Mouse (Mus musculus) forebrain, embryonic 14.5 days (tissue): ENCODE measurements at regions not wholly inside any gene's neighbourhood (a gene's known extent, or its start where the extent isn't known, plus 50 kb on each side); places are given as distances from the start of the nearest gene placed in this dataset.

Experiments used
- ATAC-seq: fragments of 200-750 bp; cut with Nextera tagmentation; 2 replicates; pipeline ENCODE4 v1.8.0; 2017; ENCODE audit warnings: mild to moderate bottlenecking, moderate library complexity
- DNase-seq: peaks from one replicate; pipeline ENCODE4 v3.0.0-alpha.2; 2015; ENCODE audit warnings: low spot score
- H3K27ac ChIP-seq: fragments of 300-500 bp; sonication (generic); 2 replicates; pipeline ENCODE4 v1.5.1; 2014; ENCODE audit warnings: low read depth, mild to moderate bottlenecking, control low read depth, low read length, moderate library complexity
- H3K27me3 ChIP-seq: fragments of 300-500 bp; sonication (generic); replicated peaks from 2 replicates; pipeline ENCODE4 v1.6.1; 2014; ENCODE audit warnings: low read length, control low read depth, mixed read lengths; ENCODE audit not compliant: control insufficient read depth, insufficient read depth
- H3K36me3 ChIP-seq: fragments of 300-500 bp; sonication (generic); 2 replicates; pipeline ENCODE4 v1.6.1; 2014; ENCODE audit warnings: low read length, control low read depth; ENCODE audit not compliant: control insufficient read depth, insufficient read depth
- H3K4me1 ChIP-seq: fragments of 300-500 bp; sonication (generic); 2 replicates; pipeline ENCODE4 v1.6.1; 2014; ENCODE audit warnings: antibody characterized with exemption, low read length, control low read depth; ENCODE audit not compliant: control insufficient read depth, insufficient read depth
- H3K4me2 ChIP-seq: fragments of 300-500 bp; sonication (generic); 2 replicates; pipeline ENCODE4 v1.6.1; 2014; ENCODE audit warnings: mild to moderate bottlenecking, control low read depth, low read length
- H3K4me3 ChIP-seq: fragments of 300-500 bp; sonication (generic); 2 replicates; pipeline ENCODE4 v1.5.1; 2014; ENCODE audit warnings: low read depth, low read length, control low read depth
- H3K9ac ChIP-seq: fragments of 300-500 bp; sonication (generic); 2 replicates; pipeline ENCODE4 v1.6.1; 2014; ENCODE audit warnings: mild to moderate bottlenecking, low read length, control low read depth, moderate library complexity
- H3K9me3 ChIP-seq: fragments of 300-500 bp; sonication (generic); replicated peaks from 2 replicates; pipeline ENCODE4 v1.6.1; 2016; ENCODE audit warnings: low read length, control low read depth, mixed read lengths; ENCODE audit not compliant: control insufficient read depth
- WGBS: fragments of 180-500 bp; shearing (Covaris S2); extraction: QIAGEN DNeasy Blood & Tissue Kit; methylation state at CpG from one replicate; pipeline ENCODE4 v1.1.7; 2014; 5-methylcytosine and 5-hydroxymethylcytosine counted together

DNA sequence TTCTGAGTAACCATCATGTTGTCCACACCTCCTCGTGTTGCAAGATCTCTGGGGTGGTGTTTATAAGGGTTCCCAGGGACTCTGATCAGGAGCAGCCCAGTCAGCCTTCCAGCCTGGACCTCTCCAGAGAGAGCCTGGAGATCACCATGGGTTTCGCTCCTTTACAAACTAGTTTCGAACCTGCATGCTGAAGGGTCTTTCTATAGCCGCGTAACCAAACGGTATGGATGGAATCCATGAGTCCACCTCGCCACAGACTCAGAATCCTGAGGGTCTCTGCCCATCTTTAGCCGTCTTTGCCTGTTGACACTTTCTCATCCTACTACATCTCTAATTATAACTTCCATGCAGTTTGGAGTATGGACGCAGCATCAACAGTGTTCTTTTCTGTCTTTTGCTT is 206.0 kb upstream of the Spred2 start:
- H3K27ac ChIP-seq, result no peak overlapping the region
- 96% methylated on average over 9 of the region's 9 CpGs for WGBS
- no peak overlapping the region for H3K4me3 ChIP-seq
- H3K9ac ChIP-seq, result no peak overlapping the region
- no peaks in the 10 kb centered on the region for H3K4me1 ChIP-seq
- ATAC-seq (no peak), DNase-seq (no peak)
- no peaks in the 10 kb centered on the region for H3K9me3 ChIP-seq
- H3K4me2 ChIP-seq, result no peak overlapping the region
- no peaks in the 10 kb centered on the region for H3K27me3 ChIP-seq
- H3K36me3 ChIP-seq, result no peaks in the 10 kb centered on the region

GRCm38 (mm10) chr11:19729031-19729430 is 195.1 kb upstream of the Spred2 start:
- Histone ChIP-seq H3K27ac (no peak overlapping the region), H3K4me1 (no peaks in the 10 kb centered on the region), H3K4me2 (no peak overlapping the region), H3K36me3 (no peaks in the 10 kb centered on the region), H3K9ac (no peak overlapping the region), H3K4me3 (no peak overlapping the region), H3K27me3 (no peaks in the 10 kb centered on the region), H3K9me3 (no peaks in the 10 kb centered on the region)
- DNase-seq, result no peak
- ATAC-seq, result no peak
- WGBS, result 87% methylated on average over 8 of the region's 8 CpGs

DNA sequence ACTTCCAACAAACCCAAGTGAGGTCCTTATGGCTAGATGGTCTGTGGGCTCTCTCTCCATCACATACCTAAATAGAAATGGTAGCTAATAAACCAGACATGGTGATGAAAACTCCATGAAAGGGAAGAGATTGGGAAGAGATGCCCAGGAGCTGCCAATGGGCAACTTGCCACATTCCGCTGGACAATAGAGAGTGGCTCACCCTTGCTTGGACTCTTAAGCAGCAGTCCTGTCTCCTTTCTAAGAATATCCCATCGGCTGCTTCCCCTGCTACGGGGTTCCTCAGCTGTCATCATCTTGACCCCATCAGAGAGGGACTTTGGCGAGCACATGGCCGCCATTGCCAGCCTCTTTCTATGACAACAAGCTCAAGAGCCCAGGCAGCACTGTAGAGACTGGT is 193.4 kb upstream of the Spred2 start:
- H3K27ac ChIP-seq, result no peak overlapping the region
- H3K9me3 ChIP-seq, result no peaks in the 10 kb centered on the region
- no peaks in the 10 kb centered on the region for H3K36me3 ChIP-seq
- DNase-seq (no peak), ATAC-seq (no peak)
- no peak overlapping the region for H3K4me2 ChIP-seq
- H3K4me1 ChIP-seq, result no peaks in the 10 kb centered on the region
- no peaks in the 10 kb centered on the region for H3K27me3 ChIP-seq
- H3K9ac ChIP-seq, result no peak overlapping the region
- no peak overlapping the region for H3K4me3 ChIP-seq
- WGBS, result 92% methylated on average over 5 of the region's 5 CpGs

GRCm38 (mm10) chr11:19736076-19736475 is 188.1 kb upstream of the Spred2 start:
- Histone ChIP-seq H3K9ac (no peak overlapping the region), H3K4me3 (no peak overlapping the region), H3K4me2 (no peak overlapping the region), H3K36me3 (no peaks in the 10 kb centered on the region), H3K27ac (no peak overlapping the region), H3K9me3 (no peaks in the 10 kb centered on the region), H3K27me3 (no peaks in the 10 kb centered on the region), H3K4me1 (no peaks in the 10 kb centered on the region)
- DNase-seq, result no peak
- no peak for ATAC-seq
- 92% methylated on average over 7 of the region's 7 CpGs for WGBS

GRCm38 (mm10) chr11:19736926-19737325 is 187.2 kb upstream of the Spred2 start:
- H3K4me2 ChIP-seq, result no peak overlapping the region
- DNase-seq (no peak), ATAC-seq (no peak)
- H3K4me1 ChIP-seq, result no peaks in the 10 kb centered on the region
- H3K36me3 ChIP-seq, result no peaks in the 10 kb centered on the region
- H3K9ac ChIP-seq, result no peak overlapping the region
- no peak overlapping the region for H3K27ac ChIP-seq
- no peaks in the 10 kb centered on the region for H3K9me3 ChIP-seq
- H3K27me3 ChIP-seq, result no peaks in the 10 kb centered on the region
- no peak overlapping the region for H3K4me3 ChIP-seq
- 58% methylated on average over 7 of the region's 7 CpGs for WGBS

DNA sequence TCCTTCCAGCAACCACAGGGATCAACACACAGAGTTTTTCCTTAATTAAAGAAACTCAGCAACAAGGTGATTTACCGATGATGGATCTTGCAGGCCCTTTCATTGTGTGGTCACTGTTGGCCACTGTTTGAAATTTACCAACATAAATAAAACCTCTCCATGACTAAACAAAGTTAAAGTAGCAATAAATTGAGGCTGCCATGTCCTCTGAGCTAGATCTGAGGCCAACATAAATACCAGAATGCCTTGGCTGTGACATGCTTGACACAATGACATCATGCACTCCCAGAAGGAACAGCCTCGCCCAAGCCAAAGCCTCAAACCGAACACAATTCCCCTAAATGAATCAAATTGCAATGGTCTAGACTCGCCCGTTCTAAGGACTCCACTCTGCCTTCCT is 186.8 kb upstream of the Spred2 start:
- peak; percentile 19 for DNase-seq
- no peak for ATAC-seq

DNA sequence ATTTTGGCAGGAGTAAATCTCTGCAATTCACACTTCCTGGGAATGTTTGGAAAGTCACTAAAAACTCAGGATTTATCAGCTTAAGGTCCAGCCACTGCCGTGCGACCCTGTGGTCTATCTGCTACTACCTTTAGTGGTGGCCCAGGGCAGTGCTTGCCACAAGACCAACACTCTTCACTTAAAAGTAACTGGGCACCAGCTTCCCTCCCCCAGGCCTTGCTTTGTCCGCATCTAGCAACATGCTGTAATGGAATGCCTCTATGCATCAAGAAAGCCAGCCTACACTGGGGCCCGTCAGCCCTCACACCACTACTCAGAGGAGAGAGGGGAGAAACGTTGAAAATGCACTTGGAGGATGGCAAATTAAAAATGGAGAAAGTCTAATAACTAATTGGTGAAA is 186.4 kb upstream of the Spred2 start:
- H3K27me3 ChIP-seq, result no peaks in the 10 kb centered on the region

More for the DNA sequence above, 186.8 kb upstream of the Spred2 start:
- Histone ChIP-seq H3K4me1 (no peaks in the 10 kb centered on the region), H3K9ac (no peak overlapping the region), H3K4me3 (no peak overlapping the region), H3K4me2 (no peak overlapping the region), H3K36me3 (no peaks in the 10 kb centered on the region), H3K9me3 (no peaks in the 10 kb centered on the region), H3K27me3 (no peaks in the 10 kb centered on the region), H3K27ac (no peak overlapping the region)
- 54% methylated on average over 5 of the region's 5 CpGs for WGBS

GRCm38 (mm10) chr11:19739527-19740151 is 184.5 kb upstream of the Spred2 start:
- ATAC-seq (no peak), DNase-seq (peak; percentile 16)
- Histone ChIP-seq H3K9ac (no peak overlapping the region), H3K4me1 (no peaks in the 10 kb centered on the region), H3K9me3 (no peaks in the 10 kb centered on the region), H3K27ac (no peak overlapping the region), H3K4me3 (no peak overlapping the region), H3K36me3 (no peaks in the 10 kb centered on the region), H3K27me3 (no peaks in the 10 kb centered on the region), H3K4me2 (no peak overlapping the region)
- WGBS, result 52% methylated on average over 9 of the region's 9 CpGs

More for the DNA sequence above, 186.4 kb upstream of the Spred2 start:
- Histone ChIP-seq H3K9ac (no peak overlapping the region), H3K27ac (no peak overlapping the region), H3K36me3 (no peaks in the 10 kb centered on the region), H3K9me3 (no peaks in the 10 kb centered on the region), H3K4me1 (no peaks in the 10 kb centered on the region), H3K4me2 (no peak overlapping the region), H3K4me3 (no peak overlapping the region)
- ATAC-seq, result no peak
- no peak for DNase-seq
- 73% methylated on average over 5 of the region's 5 CpGs for WGBS

- Histone ChIP-seq H3K27me3 (no peaks in the 10 kb centered on the region), H3K27ac (no peak overlapping the region), H3K4me3 (no peak overlapping the region), H3K4me2 (no peak overlapping the region), H3K9ac (no peak overlapping the region), H3K36me3 (no peaks in the 10 kb centered on the region), H3K9me3 (no peaks in the 10 kb centered on the region), H3K4me1 (no peaks in the 10 kb centered on the region)
- WGBS, result 95% methylated on average over 3 of the region's 3 CpGs
- DNase-seq, result no peak
- ATAC-seq, result no peak
Observed at GRCm38 (mm10) chr11:19740562-19740961, 183.6 kb upstream of the Spred2 start.
